Mouse (Mus musculus) cerebellum, adult 2 months (tissue): ENCODE measurements around the gene Rps6ka5. TPM values are rescaled to one million over a fixed set of nuclear protein-coding genes. Genes with fewer than 3 reads are reported as not detected.

Experiments
- DNase-seq, 2 experiments: peaks; one replicate each; pipeline ENCODE4 v3.0.0; 2021
- H3K27ac ChIP-seq: fragments of 200-500 bp; 2 replicates; pipeline ENCODE4 v1.5.1; 2012; ENCODE audit warnings: low read length, control low read depth, inconsistent platforms; ENCODE audit not compliant: insufficient read depth
- H3K27me3 ChIP-seq: fragments of 200-500 bp; 2 replicates; pipeline ENCODE4 v1.6.1; 2012; ENCODE audit warnings: inconsistent platforms, mild to moderate bottlenecking, low read length, moderate library complexity; ENCODE audit not compliant: control insufficient read depth, insufficient read depth
- H3K4me1 ChIP-seq: fragments of 200-500 bp; 2 replicates; pipeline ENCODE4 v1.6.1; 2011; ENCODE audit warnings: low read length; ENCODE audit not compliant: control insufficient read depth, insufficient read depth
- H3K4me3 ChIP-seq: fragments of 200-500 bp; replicated peaks from 2 replicates; pipeline ENCODE3; 2011; ENCODE audit warnings: mild to moderate bottlenecking, low read depth, low read length, control low read depth; ENCODE audit not compliant: insufficient read depth
- CTCF ChIP-seq: fragments of 200-500 bp; IDR thresholded peaks from 2 replicates; pipeline ENCODE4 v1.5.1; 2011; ENCODE audit warnings: low read depth, mild to moderate bottlenecking, control low read depth, low read length, moderate library complexity, borderline replicate concordance; ENCODE audit not compliant: insufficient read depth
- POLR2A ChIP-seq: fragments of 200-500 bp; IDR thresholded peaks from 2 replicates; pipeline ENCODE4 v1.6.1; 2011; ENCODE audit warnings: low read length, control low read depth, borderline replicate concordance; ENCODE audit not compliant: insufficient read depth
- WGBS: fragments of 180-500 bp; shearing (Covaris S2); methylation state at CpG from one replicate; pipeline ENCODE4 v1.1.7; 2018; 5-methylcytosine and 5-hydroxymethylcytosine counted together
- polyA plus RNA-seq: library from polyadenylated mRNA; depleted of rRNA; stranded (reverse); fragments of >200 nt; gene quantifications from 2 replicates; pipeline ENCODE4 v1.2.3, GENCODE M21; 2012

The Rps6ka5 gene
- polyA plus RNA-seq, 1 experiment: 22.9 TPM

DNA sequence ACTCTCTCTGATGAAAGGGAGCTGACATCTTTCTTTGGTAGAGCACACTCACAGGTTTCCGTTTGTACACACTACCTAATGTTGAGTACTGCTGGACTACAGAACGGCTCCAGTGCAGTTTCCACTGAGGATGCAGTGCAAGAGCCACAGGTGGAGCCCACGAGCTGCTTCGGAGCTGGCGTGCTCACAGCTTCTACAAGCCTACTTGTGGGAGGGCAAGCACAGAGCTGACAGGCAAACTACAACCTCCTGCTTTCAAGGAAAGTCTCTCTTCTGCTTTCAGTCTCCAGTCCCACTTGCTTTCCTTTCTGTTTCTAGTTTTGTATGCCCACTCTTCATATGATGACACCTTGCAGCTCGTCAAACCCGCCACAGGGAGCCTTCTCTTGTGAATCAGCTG is 87.1 kb downstream of the Rps6ka5 start:
- no peaks in the 10 kb centered on the region; the same call in 1 of the 2 replicates for H3K4me1 ChIP-seq
- H3K27ac ChIP-seq: no peak overlapping the region
- WGBS: 30% methylated on average over 7 of the region's 7 CpGs
- H3K4me3 ChIP-seq: no peak overlapping the region
- no peaks in the 10 kb centered on the region for H3K27me3 ChIP-seq
- DNase-seq: peak; percentile 29 to 38
- TF ChIP-seq POLR2A (no peak), CTCF (peak; percentile 39; the same call in 1 of the 2 replicates)

- H3K27ac ChIP-seq: no peak overlapping the region
- no peak overlapping the region for H3K4me3 ChIP-seq
- no peak for DNase-seq
- H3K4me1 ChIP-seq: peaks cover 6% of the 10 kb centered on the region
- 95% methylated on average over 8 of the region's 8 CpGs for WGBS
- no peaks in the 10 kb centered on the region for H3K27me3 ChIP-seq
- no peak for TF ChIP-seq POLR2A
- TF ChIP-seq CTCF: no peak
Observed at GRCm38 (mm10) chr12:100637886-100638285, 88.9 kb downstream of the Rps6ka5 start.

DNA sequence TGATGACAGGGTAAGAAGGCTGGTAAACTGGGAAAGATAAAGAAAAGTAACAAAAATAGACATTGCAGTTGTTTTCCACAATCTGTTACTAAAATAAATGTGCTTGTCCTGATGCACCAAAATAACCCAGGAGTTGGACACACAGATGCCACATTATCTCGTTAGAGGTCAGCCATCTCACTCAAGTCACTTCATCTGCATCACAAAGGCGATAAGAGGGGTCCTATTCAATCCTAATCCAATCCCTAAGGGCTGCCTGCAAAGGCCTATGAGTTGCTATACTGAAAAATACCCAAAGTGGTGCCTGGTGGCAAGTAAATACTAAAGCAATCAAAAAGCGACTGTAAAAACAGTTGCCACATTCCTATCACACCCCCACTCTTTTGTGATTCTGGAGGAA is 90.0 kb downstream of the Rps6ka5 start:
- H3K4me1 ChIP-seq: peaks cover 8% of the 10 kb centered on the region
- DNase-seq: no peak
- no peaks in the 10 kb centered on the region for H3K27me3 ChIP-seq
- TF ChIP-seq CTCF (no peak), POLR2A (no peak)
- H3K27ac ChIP-seq: no peak overlapping the region
- no peak overlapping the region for H3K4me3 ChIP-seq
- WGBS: 72% methylated on average over 3 of the region's 3 CpGs

- Histone ChIP-seq H3K27ac (no peak overlapping the region), H3K27me3 (no peaks in the 10 kb centered on the region), H3K4me1 (peaks cover 9% of the 10 kb centered on the region), H3K4me3 (no peak overlapping the region)
- 79% methylated on average over 2 of the region's 2 CpGs for WGBS
- no peak for TF ChIP-seq POLR2A
- no peak for TF ChIP-seq CTCF
- DNase-seq: no peak
Observed at GRCm38 (mm10) chr12:100636299-100636633, 90.5 kb downstream of the Rps6ka5 start.

DNA sequence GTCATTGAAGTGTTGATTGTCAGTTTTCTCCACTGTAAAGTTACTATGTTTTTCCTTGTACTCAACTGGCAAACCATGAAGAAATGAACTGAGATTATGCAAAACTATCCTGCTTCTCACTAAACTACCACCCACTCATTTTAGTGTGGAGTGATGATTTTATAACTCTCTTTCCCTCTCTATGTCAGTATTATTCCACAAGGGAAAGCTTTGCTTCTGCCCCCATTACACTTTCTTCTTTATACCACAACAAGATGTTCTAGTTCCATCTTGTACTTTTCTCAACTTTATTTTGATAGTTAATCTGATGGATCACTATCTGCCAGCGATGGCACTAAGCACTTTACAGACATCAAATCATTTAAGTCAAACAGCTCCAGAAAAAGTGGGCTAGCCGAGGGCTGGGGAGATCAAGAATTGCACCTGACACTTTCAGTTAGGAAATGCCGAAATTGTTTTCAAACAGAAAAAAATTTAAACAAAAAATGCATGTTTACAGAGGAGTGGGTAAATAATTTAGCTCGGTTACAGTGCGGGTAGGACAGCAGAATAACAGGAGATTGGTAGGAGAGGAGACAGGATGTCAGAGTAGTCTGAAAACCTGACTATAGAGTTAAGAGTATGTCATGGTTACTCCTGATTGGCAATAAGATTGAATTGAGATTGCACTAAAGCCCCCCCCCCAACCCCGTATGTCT is 91.0 kb downstream of the Rps6ka5 start:
- DNase-seq: no peak
- Histone ChIP-seq H3K4me3 (no peak overlapping the region), H3K27ac (no peak overlapping the region), H3K4me1 (peaks cover 13% of the 10 kb centered on the region), H3K27me3 (no peaks in the 10 kb centered on the region)
- 96% methylated on average over 6 of the region's 6 CpGs for WGBS
- TF ChIP-seq POLR2A (no peak), CTCF (no peak)

- TF ChIP-seq POLR2A (no peak), CTCF (no peak)
- peak; percentile 30 to 55 for DNase-seq
Observed at GRCm38 (mm10) chr12:100633231-100633630, 93.6 kb downstream of the Rps6ka5 start.

DNA sequence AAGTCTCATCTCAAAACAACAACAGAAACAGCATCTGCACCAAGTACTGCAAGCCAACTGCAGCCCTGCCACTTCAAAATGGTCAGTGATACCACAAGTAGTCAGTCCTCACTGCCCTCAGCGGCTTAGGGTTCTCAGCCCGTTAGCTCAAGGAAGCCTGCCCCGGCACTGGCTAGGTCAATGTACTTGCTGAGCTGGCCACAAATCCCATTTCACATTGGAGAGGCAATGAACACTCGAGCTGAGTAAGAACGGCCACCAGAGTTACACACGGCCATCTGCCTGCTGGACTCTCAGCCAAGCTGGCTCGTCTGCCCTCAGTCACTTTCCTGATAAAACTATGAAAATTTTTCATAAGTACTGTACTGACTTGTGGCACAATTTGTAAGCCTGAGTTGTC is 95.5 kb downstream of the Rps6ka5 start:
- Histone ChIP-seq H3K27me3 (no peaks in the 10 kb centered on the region), H3K4me3 (no peak overlapping the region), H3K27ac (peak overlapping the region; percentile 54; the same call in 1 of the 2 replicates), H3K4me1 (peaks cover 19% of the 10 kb centered on the region)
- WGBS: 7% methylated on average over 7 of the region's 7 CpGs
- TF ChIP-seq CTCF (no peak), POLR2A (no peak)
- peak; percentile 65 to 79 for DNase-seq

More at GRCm38 (mm10) chr12:100633231-100633630, 93.6 kb downstream of the Rps6ka5 start:
- Histone ChIP-seq H3K4me1 (peaks cover 19% of the 10 kb centered on the region), H3K4me3 (no peak overlapping the region), H3K27me3 (no peaks in the 10 kb centered on the region), H3K27ac (no peak overlapping the region)
- 5% methylated on average over 3 of the region's 3 CpGs for WGBS
